Mouse (Mus musculus) liver (tissue): ENCODE measurements around the gene Plekha5.
"Not testable (repeated sequence)": the region's sequence is repeated elsewhere in the genome, so short reads cannot be mapped to it uniquely, and the experiment has no call there.

Experiments used
- DNase-seq: peaks from one replicate; pipeline ENCODE4 v3.0.0-alpha.2; 2020; ENCODE audit warnings: mixed read lengths

Plekha5 gene

DNA sequence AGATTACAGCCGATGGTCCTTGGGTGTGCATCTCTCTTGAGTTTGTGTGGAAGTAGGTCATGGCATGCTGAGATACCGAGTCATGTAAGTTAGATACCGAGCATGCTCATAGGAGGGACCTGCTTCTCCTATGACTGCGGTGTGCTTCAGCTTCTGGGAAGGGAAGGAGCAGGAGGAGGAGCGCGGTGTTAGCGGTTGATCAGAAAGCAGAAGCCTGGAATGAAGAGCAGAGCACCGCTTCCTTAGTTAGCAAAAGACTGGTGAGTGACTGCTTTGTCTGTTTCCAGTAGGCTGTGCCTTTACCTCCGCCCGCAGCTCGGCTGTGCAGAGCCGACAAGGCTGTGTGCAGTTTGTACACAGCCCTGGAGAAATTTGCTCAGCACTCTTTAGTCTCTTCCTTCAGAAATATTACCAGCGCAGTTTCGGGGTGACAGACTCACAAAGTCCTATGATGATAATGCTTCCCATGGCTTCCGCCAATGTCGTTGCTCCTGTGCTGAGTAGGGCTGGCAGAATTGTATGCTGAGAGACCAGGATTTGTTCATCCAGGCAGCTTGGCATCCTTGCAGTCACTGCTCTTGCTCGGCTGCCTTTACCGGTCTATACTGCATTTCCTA is 67.2 kb downstream of the Plekha5 start:
- DNase-seq = no peak

DNA sequence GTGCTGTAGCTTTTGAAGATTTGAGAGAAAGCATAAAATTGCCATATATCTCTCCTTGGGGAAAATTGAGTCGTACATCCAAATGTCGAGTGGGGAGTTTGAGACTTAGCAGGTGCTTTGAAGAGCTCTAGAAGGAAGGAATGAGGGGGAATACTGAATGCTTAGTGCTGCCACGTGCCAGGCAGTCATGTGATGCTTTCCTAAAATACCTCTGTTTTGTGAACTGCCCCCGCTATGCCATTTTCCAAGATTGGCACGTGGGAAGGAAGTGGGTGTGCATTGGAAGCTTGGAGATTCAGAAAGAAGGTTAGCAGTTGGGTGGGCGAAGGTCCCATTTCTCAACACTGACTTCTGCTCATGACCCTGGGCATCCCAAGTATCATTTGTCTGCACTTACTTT is 68.2 kb downstream of the Plekha5 start:
- no peak for DNase-seq

DNA sequence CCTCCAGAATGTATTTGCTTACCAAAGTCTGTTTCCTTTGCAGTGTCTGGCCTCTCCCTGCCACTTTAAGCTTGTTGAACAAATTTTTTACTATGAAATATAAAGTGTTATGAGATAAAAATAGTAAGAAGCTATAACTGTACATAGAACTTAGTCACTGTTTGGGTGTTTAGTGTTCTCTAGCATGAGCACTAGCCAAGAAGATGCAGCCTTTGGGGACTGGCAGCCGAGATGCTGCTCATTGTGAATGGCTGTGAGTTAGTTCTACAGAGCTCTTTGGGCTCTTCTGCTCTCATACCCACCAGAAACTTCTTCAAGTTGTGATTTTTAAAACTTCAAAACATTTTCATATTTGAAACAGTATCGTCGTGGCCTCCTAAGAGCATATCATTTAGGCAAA is 74.2 kb downstream of the Plekha5 start:
- DNase-seq = no peak

DNA sequence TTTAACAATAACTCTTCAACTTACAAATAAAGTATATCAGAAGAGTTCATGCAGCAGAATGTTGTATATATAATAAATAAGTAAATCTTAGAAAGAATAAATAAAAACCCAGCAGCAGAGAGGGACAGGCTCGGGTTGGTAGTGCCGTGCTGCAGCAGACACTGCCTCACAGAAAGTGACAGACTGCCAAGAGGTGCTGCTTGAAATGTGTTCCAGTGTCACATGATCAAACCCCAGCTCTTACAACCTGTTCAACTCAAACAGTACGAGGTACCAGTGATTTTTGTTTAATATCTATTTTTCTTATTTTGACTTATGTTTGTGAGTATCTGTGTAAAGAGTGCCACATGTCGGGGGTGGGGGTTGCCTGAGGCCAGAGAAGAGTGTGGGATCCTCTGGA is 75.1 kb downstream of the Plekha5 start:
- DNase-seq = no peak

DNA sequence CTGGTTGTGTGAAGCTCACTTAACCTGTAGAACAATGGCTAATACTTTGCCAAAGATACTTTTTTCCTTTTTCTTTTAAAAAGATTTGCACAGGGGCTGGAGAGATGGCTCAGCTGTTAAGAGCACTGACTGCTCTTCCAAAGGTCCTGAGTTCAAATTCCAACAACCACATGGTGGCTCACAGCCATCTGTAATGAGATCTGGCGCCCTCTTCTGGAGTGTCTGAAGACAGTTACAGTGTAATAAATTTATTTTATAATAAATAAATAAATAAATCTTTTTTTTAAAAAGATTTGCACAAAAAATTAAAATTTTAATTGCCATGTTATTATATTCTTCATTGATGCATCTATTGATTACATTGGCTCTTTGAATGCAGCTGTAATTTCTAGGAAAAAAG is 77.0 kb downstream of the Plekha5 start:
- not testable (repeated sequence) for DNase-seq

DNA sequence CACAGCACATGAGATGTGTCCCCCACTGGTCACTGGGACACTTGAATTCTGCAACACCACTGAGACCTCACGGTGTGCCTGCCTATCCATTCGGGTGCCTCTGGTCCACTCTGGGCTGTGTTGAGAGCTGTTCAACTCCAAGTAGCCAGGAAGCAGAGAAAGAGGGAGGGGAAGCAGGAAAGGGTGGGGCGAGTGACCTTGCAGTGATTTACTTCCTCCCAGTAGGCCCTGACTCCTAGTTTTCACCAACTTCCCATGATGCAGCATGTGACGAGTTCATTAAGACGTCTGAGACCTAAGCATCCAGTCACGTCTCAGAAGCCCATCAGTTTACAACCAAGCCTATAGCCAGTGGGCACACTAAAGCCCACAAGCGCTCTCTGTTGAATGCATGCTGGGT is 78.0 kb downstream of the Plekha5 start:
- no peak for DNase-seq

DNA sequence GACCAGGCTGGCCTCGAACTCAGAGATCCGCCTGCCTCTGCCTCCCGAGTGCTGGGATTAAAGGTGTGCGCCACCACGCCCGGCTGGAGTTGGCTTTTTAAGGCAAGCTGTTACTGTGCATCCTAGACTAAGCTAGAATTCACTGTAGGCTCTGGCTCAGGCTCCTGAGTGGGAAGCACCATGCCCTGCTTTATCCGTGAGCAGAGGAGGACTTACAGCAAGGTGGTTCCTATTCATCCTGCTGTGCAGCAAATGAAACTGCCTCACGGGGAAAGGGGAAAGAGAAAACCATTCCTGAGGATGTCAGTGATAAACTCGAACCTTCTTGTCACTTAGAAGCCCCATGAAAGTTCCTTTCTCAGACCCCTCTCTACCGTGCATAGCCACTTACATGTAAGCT is 80.9 kb downstream of the Plekha5 start:
- DNase-seq = no peak

DNA sequence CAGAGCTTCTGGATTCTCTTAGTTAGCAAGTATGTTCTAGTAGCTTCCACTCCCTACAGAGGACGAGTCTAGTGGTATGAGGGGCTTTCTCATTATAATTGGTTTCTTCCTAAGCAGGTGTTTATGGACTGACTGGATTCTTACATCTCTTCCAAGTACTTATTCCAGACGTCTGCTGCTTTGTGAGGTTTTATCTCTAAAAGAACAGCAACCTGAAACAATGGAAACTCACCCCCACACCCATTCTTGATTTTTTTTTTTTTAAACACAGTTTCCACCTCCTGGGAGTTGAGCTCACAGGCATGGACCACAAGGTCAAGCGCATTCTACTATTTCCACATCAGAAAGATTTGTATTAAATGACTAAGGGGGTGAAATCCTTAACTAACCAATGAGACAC is 83.8 kb downstream of the Plekha5 start:
- no peak for DNase-seq

DNA sequence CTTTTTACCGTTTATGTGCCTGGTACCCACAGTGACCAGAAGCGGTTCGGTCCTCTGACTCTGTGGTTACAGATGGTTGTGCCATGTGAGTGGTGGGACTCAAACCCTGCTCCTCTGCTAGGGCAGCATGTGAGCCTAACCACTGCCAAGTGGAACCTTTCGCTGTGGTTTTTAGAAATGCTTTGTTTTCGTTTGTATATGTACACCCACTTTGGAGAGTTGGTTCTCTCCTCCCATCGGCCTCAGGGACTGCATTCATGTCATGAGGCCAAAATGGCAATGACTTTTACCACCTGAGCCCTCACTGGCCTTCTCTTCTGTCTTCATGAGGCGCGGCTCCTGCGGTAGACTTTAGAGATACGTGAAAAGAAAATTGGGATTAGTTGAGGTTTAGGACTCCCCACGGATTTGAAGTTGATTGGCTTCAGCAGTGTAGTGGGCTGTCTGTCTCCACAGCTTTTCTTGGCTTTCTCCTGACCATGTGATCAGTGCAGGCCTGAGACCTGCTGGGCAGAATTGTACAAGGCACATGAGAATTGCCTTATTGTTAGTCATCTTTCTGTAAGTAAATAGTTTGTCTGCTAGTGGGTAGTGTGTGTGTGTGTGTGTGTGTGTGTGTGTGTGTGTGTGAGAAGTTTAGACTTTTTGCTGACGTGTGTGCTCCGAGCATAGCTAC is 84.8 kb downstream of the Plekha5 start:
- DNase-seq = no peak

DNA sequence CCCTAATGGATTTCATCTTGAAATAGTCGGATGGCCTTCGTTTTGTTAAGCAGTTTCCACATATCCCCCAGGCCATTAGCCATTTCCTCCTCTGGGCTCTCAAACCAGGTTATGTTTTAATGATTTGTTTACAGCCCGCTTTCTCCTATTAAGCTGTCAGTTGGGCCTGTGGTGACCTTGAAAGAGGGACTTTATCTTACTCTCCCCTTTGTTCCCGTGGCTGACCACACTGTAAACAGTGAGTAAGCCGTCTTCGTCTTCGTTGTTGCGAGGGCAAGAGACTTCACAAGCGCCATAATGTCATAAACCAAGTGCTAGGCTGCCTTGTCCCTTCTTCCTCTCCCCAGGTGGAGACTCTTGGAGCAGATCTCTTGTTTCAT is 85.3 kb downstream of the Plekha5 start:
- DNase-seq = no peak

DNA sequence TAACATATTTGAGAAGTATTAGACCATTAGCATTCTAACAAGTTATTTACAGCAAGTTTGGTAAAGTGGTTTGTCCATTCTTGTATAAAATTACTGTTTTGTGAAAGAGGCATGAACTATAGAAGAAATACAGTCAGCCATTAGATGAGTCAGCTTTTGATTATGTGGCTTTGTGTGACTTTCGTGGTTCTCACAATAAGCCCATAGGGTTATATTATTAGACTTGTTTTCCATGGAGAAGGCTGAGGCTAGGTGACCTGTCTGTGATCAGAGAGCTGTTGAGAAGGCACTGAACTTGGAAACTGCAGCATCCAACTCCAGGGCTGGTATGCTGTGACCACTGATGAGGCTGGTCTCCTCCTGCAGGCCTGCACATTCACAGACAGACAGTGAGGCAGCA is 88.2 kb downstream of the Plekha5 start:
- DNase-seq = no peak

DNA sequence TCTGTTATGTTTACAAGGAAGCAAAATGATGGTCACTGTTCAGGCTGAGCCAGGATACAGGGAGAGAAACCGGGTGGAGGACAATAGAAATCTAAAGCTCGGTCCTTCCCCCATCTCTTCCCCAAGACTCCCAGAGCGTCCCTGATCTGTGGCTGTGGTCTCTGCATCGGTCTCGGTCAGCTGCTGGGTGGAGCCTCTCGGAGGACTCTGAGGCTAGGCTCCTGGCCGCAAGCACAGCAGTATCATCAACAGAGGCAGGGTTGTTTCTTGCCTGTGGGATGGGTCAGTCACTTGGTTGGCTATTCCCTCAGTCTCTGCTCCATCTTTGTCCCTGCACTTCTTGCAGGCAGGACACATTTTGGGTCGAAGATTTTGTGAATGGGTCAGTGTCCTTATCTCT is 88.6 kb downstream of the Plekha5 start:
- DNase-seq = no peak

DNA sequence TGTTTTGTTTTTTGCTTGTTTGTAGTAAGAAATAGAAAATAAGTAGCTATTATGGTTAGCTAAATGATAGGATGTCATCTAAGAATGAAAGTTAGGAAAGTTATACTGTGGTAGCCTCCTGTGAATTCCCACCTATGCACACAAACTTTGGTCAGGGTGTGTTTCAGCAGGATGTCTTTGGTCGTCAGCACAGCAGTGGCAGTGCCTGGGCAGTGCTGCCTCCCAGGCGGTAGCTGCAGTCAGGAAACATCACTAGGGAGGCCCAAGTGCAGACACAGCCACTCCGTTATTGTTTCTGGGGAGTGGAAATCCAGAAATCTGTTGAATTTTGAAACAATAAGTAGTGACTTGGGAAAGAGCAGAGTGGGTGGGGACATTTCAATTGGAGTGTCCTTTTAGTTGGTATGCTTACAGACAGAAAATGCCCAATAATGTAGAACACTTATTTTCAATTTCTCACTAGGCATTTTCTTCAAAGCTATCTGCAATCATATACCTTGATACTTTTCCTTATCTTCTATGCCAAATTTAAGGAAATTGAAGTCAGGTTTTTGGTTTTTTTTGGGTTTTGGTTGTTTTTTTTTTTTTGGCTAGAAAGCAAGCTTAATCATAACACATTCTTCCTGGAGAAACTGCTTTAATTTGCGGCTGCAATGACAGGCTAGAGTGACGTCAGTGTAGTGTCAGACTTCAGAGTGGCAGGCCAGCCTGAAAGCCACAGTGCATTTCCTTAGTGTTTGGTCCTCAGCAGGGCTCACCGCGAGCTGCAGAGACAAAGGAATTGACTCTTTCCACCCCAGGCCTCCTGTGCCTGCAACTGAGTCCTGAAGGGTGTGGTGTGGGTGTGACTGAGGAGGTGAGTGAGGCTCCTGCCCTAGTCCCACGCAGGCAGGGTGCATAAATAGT is 90.6 kb downstream of the Plekha5 start:
- no peak for DNase-seq

DNA sequence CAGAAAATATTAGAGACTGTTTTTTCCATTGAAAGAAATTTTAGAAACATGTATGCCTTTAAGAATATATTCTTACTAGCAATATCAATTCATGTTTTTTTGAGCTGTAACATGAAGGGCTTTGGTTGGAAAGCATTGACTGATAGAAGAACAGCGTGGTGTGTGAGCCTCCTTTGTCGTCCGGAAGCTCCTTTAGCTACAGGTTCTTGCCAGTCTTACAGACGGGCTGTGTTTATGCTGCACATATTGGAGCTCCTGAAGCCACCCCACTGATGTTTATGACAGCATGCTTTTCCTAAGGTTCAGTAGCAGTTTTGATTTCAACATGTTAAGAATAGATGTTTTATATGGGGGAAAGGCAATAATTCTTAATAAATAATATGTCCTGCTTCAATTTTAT is 91.7 kb downstream of the Plekha5 start:
- DNase-seq = no peak

DNA sequence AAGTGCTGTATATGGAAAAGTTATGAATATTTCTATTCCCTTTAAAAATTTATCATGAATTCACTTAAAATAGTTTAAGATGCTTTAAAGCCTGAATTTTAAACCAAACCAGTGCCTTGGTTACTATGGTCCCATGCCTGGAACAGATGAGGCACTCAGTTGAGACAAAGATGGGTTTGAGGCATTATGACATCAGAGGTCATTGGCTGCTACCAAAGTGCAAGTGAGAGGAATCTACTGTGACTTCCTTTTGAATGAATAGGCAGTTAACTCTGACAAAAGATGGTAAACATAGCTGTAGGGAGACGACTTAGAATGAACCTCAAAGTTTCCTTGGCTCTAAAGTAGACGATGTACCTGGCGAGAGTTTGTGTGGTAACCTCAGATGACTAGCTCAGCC is 92.3 kb downstream of the Plekha5 start:
- no peak for DNase-seq

DNA sequence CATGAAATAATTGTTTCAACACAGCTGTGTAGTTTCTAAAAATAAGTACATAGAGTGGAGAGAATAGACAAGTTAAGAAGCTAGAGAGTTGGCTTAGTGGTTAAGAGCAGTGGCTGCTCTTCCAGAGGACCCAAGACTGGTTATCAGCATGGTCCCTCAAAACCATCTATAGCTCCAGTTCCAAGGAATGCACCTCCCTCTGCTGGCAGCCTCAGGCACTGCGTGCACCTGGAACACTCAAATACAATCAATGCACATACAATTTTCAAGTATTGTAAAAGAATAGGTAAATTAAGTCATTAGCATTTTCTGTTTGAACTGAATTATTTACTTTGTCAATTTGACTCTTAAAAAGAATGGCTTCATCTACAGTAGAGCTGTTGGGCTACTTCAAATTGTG is 93.3 kb downstream of the Plekha5 start:
- DNase-seq = peak; percentile 43

DNA sequence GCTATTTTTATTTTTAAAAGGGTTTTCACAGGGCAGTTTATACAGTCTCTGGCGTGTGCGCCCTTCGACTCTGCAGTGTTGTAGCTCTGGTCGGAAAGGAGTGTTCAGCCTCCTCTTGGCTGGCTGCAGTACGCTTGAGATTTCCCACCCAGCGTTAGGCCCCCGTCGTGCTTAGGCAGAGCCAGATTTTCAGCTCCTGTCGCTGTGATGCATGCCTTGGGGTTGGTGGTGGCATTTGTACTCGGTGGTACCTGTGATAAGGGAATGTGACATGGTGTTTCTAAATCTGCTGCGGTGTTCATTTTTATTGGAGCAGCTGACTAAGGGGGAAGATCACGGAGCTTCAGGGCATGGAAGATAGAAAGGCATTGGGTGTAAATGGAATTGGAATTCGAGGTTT is 95.2 kb downstream of the Plekha5 start:
- no peak for DNase-seq

DNA sequence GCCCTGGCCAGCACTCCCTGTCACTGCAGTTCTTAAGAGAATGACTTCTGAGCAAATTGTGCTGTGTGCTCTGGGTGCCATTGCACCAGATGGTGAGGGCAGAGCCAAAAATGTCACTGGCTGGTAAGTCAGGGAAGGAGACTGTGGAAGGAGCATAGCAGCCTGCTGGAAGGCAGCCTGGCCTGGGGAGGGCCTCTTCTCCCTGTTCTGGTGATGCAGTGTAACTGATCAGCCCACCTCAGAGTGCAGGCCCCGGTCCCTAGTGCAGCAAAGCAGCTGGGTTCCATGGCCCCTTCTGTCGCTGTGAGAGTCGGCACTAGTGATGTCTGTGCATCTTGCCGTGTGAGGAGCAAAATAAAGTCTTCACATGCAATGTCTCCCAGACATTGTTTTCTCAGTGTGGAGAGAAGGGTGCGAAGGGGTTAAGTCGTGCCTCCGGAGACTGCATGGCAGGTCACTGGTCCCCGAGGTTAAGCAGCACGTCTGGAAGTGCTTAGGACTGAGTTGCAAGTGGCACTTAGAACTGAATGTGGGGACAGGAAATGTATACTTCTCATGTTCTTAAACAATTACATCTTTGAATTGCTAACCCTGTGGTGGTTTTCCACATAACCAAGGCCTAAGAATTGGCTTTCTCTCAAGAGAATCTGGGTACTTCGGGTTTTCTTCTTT is 95.8 kb downstream of the Plekha5 start:
- no peak for DNase-seq

DNA sequence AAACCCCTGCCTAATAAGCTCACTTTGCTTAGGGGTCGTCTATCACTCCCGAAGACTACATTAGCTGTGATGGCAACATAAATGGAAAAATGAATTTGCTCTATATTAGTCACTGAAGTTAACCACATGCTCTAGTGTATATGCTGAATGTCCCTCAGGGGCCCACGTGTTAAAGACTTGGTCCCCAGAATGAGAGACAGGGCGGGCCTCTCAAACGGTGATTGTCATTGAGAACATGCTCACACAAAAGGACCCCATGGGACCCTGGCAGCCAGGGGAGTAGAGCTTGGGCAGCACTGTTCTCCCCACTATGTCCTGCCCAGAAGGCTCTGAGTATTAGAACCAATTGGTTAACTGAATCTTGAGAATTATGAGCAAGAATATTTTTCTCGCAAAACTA is 97.1 kb downstream of the Plekha5 start:
- DNase-seq = no peak

DNA sequence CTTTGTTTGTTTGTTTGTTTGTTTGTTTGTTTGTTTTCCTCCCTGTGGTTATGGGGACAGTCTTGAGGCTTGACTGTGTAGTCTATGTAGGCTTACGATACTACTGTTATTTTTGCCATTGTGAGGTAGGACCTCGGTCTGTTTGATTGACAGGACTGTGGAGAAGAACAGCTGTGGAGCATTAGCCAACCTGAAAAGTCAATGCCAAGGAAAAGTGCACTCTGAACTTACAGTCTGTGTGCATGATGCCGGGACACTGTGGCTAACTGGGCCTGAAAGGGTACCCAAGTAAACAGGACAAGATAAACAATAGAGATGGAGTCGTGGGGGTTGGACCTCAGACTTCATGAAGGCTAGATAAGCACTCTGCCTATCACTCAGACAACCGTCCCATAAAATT is 98.0 kb downstream of the Plekha5 start:
- DNase-seq = no peak

DNA sequence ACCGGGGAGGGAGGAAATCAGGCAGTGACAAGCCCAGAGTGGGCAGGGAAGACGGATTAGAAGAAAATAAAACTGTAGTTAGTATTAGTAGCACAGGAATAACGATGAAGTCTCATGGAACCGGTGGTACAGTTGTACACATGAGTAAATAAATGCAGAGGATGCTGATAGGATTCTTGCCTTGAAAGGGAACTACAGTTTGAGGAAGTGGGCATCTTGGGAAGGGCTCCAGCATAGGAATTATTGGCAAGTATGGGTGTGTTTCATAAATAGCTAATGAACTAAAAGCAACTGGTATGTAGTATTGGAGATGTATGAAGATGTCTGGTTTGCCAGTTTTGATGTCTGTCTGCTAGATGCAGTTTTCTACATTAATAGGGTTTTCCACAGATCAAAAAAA is 99.7 kb downstream of the Plekha5 start:
- no peak for DNase-seq

DNA sequence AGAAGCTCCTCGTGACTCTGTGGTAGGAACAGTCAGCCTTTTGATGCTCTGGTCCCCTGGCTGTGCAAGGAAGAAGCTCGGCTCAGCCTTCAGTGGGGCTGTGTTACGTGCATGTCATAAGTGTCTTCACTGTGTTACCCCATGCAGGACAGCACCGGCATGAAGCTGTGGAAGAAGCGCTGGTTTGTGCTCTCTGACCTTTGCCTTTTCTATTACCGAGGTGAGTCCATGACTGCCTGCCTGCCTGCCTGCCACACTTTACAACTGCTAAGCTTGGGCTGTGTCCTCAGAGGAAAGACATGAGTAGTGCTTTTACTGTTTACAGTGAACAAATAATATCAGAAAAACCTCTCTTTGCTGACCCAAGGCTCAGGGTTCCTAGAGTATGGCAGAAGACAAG is 104.6 kb downstream of the Plekha5 start:
- no peak for DNase-seq

DNA sequence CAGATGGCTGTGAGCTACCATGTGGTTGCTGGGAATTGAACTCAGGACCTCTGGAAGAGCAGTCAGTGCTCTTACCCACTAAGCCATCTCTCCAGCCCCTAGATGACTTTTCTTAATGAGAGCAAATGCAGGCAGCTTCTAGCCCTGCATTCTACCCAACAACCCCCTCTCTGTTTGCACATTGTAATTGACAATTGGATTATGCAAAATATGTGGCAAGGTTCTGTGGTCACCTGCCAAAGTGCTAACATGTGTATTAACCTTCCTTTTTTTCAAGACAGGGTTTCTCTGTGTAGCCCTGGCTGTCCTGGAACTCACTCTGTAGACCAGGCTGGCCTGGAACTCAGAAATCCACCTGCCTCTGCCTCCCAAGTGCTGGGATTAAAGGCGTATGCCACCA is 109.0 kb downstream of the Plekha5 start:
- DNase-seq = not testable (repeated sequence)

DNA sequence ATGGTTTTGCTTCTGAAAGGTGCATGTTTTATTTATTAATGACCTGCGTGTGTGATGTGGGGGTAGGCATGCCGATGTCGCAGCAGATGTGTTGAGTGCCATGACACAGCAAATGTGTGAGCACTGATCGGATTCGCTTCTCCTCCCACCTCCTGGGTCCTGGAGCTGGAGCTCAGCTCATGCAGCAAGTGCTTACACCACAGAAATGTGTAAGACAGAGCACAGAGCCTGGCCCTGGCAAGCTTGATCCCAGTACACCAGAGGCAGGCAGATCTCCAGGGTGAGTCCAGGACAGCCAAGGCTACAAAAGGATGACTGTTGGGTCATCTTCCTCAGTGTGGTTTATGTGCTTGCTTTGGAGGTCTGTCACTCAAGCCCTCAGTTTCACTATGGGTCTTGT is 109.8 kb downstream of the Plekha5 start:
- no peak for DNase-seq
